Mouse (Mus musculus): ENCODE measurements around the gene Pex16. TPM values are rescaled to one million over a fixed set of nuclear protein-coding genes. Genes with fewer than 3 reads are reported as not detected.

Pex16 gene
- polyA plus RNA-seq, 1 experiment from 2014 or later = 25.0 TPM

GRCm38 (mm10) chr2:92382759-92383158, 8.3 kb downstream of the Pex16 start:
- Histone ChIP-seq H3K27ac (no peak overlapping the region), H3K27me3 (no peaks in the 10 kb centered on the region), H3K4me2 (replicated peaks) (no peak overlapping the region), H3K36me3 (peaks cover 97% of the 10 kb centered on the region), H3K9me3 (replicated peaks) (no peaks in the 10 kb centered on the region), H3K4me3 (no peak overlapping the region), H3K9ac (no peak overlapping the region), H3K4me1 (peaks cover 6% of the 10 kb centered on the region)
- ATAC-seq (ENCODE audit: low FRiP score) = no peak
- 92% methylated on average over 4 of the region's 4 CpGs for WGBS

DNA sequence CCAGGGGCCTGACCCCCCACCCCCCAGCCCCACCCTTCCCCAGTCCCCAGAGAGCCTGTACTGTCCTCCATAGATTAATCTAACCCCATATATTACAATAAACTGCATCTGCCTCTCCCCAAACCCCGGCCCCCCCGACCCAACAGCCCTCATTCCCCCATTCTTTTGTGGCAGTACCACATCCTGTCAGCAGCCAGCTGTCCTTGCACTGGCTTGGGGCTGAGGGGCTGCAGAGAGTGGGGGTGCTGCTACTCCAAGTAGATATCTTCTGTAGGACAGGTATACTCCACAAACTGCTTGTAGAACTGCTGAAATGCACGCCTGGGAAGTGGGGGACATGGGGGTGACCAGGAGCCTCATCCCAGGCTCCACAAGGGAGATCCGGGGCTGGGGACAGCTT, 9.6 kb downstream of the Pex16 start:
- 69% methylated on average over 4 of the region's 4 CpGs for WGBS
- H3K4me1 ChIP-seq = peaks cover 16% of the 10 kb centered on the region
- H3K9me3 ChIP-seq (replicated peaks) = no peaks in the 10 kb centered on the region
- no peak overlapping the region for H3K27ac ChIP-seq
- H3K9ac ChIP-seq = no peak overlapping the region
- peaks cover 86% of the 10 kb centered on the region for H3K36me3 ChIP-seq
- H3K27me3 ChIP-seq = no peaks in the 10 kb centered on the region
- no peak overlapping the region for H3K4me2 ChIP-seq (replicated peaks)
- no peak for ATAC-seq (ENCODE audit: low FRiP score)
- no peak overlapping the region for H3K4me3 ChIP-seq

GRCm38 (mm10) chr2:92385113-92386051, 10.9 kb downstream of the Pex16 start:
- ATAC-seq (ENCODE audit: low FRiP score) = no peak
- 85% methylated on average over 22 of the region's 22 CpGs for WGBS
- H3K4me2 ChIP-seq (replicated peaks) = no peak overlapping the region
- peaks cover 74% of the 10 kb centered on the region for H3K36me3 ChIP-seq
- H3K9ac ChIP-seq = no peak overlapping the region
- no peak overlapping the region for H3K4me3 ChIP-seq
- no peaks in the 10 kb centered on the region for H3K9me3 ChIP-seq (replicated peaks)
- H3K4me1 ChIP-seq = peaks cover 25% of the 10 kb centered on the region
- no peak overlapping the region for H3K27ac ChIP-seq
- no peaks in the 10 kb centered on the region for H3K27me3 ChIP-seq

DNA sequence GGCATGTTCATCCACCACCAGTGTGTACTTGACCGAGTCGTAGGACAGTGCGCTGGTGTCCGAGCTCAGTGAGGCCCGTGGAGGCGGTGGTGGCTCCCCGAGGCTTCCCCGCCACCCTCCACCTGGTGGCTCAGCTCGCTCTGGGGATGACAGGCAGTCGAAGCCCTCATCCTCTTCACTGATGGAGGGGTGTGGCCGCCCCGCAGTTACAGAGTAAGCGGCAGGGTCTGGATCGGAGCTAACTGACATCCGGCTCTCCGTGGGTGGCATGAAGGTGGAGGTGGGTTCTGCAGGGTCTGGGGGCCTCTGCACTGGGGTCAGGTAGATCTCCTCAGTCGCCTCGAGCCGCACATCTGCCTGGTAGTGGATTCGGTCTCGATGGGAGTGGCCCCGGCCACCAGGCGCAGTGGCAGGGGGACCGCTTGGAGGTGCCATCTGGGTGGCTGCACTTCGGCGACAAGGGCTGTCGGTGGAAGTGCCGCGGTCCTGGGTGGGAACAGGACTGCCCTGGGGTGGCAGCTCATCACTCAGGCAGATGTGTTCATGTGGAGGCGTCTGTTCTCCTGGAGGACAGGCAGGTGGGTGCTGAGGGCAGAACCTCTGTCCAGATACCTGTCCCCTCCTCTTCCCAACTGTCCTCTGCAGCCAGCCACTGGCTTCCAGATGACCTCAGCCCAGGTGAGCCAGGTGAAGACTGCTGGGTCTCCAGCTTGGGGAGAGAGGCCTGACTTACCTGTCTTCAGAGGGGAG, 12.5 kb downstream of the Pex16 start:
- peaks cover 42% of the 10 kb centered on the region for H3K4me1 ChIP-seq
- ATAC-seq (ENCODE audit: low FRiP score) = no peak
- no peak overlapping the region for H3K9ac ChIP-seq
- no peaks in the 10 kb centered on the region for H3K27me3 ChIP-seq
- H3K4me3 ChIP-seq = peak overlapping the region; percentile 77; the same call in 1 of the 2 replicates
- peak overlapping the region; percentile 92 for H3K4me2 ChIP-seq (replicated peaks)
- no peak overlapping the region for H3K27ac ChIP-seq
- peaks cover 57% of the 10 kb centered on the region for H3K36me3 ChIP-seq
- no peaks in the 10 kb centered on the region for H3K9me3 ChIP-seq (replicated peaks)
- 91% methylated on average over 30 of the region's 30 CpGs for WGBS

GRCm38 (mm10) chr2:92387646-92388045, 13.2 kb downstream of the Pex16 start:
- peak overlapping the region; percentile 85 for H3K9ac ChIP-seq
- H3K9me3 ChIP-seq (replicated peaks) = no peaks in the 10 kb centered on the region
- no peak overlapping the region for H3K27ac ChIP-seq
- peaks cover 48% of the 10 kb centered on the region for H3K4me1 ChIP-seq
- ATAC-seq (ENCODE audit: low FRiP score) = no peak
- no peaks in the 10 kb centered on the region for H3K27me3 ChIP-seq
- H3K4me3 ChIP-seq = peak overlapping the region; percentile 77
- peaks cover 51% of the 10 kb centered on the region for H3K36me3 ChIP-seq
- peak overlapping the region; percentile 92 for H3K4me2 ChIP-seq (replicated peaks)
- 71% methylated on average over 4 of the region's 4 CpGs for WGBS

DNA sequence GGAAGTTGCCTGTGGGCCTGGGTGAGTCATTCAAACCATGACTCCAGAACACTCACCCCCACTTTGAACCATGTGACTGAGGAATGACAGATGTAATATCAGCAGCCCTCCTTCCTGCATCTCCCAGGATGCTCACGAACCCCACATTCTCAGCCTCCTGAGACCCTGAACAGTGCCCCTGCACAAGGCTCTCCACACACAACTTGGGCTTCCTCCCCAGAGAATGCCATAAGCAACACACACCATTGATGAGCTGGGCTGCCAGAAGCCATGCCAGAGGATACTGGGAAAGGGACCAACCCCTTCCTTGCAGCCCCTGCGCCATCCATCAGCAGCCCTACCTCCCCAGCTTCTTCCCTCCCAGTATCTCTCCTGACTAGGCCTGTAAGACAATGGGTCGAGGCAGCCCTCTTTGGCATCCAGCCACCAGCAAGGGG, 13.6 kb downstream of the Pex16 start:
- H3K4me3 ChIP-seq = peak overlapping the region; percentile 77
- H3K27ac ChIP-seq = peak overlapping the region; percentile 86
- ATAC-seq (ENCODE audit: low FRiP score) = no peak
- H3K9ac ChIP-seq = peak overlapping the region; percentile 85
- H3K9me3 ChIP-seq (replicated peaks) = no peaks in the 10 kb centered on the region
- H3K4me1 ChIP-seq = peaks cover 53% of the 10 kb centered on the region
- peaks cover 46% of the 10 kb centered on the region for H3K36me3 ChIP-seq
- H3K4me2 ChIP-seq (replicated peaks) = peak overlapping the region; percentile 92
- 42% methylated on average over 3 of the region's 3 CpGs for WGBS
- H3K27me3 ChIP-seq = no peaks in the 10 kb centered on the region

GRCm38 (mm10) chr2:92388891-92389641, 14.6 kb downstream of the Pex16 start:
- Histone ChIP-seq H3K9me3 (replicated peaks) (no peaks in the 10 kb centered on the region), H3K9ac (peak overlapping the region; percentile 85), H3K27ac (peak overlapping the region; percentile 86), H3K27me3 (no peaks in the 10 kb centered on the region), H3K4me3 (peak overlapping the region; percentile 77), H3K4me1 (peaks cover 59% of the 10 kb centered on the region), H3K4me2 (replicated peaks) (peak overlapping the region; percentile 92), H3K36me3 (peaks cover 37% of the 10 kb centered on the region)
- under 1% methylated on average over 53 of the region's 62 CpGs for WGBS
- peak; percentile 94 for ATAC-seq (ENCODE audit: low FRiP score)

- 2% methylated on average over 10 of the region's 10 CpGs for WGBS
- peak overlapping the region; percentile 92 for H3K4me2 ChIP-seq (replicated peaks)
- peak overlapping the region; percentile 86 for H3K27ac ChIP-seq
- no peak overlapping the region for H3K9ac ChIP-seq
- H3K9me3 ChIP-seq (replicated peaks) = no peaks in the 10 kb centered on the region
- peaks cover 59% of the 10 kb centered on the region for H3K4me1 ChIP-seq
- peak overlapping the region; percentile 77 for H3K4me3 ChIP-seq
- peaks cover 31% of the 10 kb centered on the region for H3K36me3 ChIP-seq
- ATAC-seq (ENCODE audit: low FRiP score) = no peak; the same call in 1 of the 2 replicates
- no peaks in the 10 kb centered on the region for H3K27me3 ChIP-seq
These were observed 15.2 kb downstream of the Pex16 start for GRCm38 (mm10) chr2:92389645-92390044.

DNA sequence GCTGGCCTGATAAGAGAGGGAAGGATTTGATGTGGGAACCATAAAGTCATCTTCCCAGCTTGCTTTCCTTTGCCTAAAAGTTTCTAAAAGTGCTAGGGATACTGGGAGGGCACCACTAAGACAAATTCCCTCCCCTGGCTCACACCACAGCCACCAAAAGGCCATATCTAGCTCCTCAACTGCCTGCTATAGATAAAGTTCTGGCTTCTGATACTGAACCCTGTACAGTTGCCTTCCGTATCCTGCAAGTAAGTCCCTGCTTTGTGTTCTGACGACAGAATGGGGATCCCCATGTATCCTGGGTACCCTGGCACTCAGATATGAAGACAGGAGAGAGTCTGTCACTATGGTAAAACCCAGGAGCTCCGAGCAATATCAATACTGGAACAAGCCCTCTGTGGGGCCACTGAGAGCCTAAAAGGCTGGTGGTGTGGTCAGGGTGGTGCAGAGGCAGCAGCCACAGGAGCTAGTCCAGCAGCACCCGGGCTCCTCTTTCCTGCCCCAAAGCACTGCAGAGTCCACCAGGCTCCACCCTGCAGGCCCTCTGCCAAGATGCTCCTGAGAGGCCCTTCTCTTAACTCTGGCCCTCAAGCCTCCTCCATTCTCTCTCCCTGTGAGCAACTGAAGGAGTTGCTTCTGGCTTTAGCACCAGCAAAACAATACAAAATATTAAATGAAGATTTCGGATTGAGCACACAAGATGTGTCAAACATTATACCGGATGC, 15.9 kb downstream of the Pex16 start:
- Histone ChIP-seq H3K36me3 (peaks cover 24% of the 10 kb centered on the region), H3K4me1 (peaks cover 59% of the 10 kb centered on the region), H3K4me2 (replicated peaks) (peak overlapping the region; percentile 92), H3K4me3 (no peak overlapping the region), H3K27me3 (no peaks in the 10 kb centered on the region), H3K27ac (peak overlapping the region; percentile 86), H3K9me3 (replicated peaks) (no peaks in the 10 kb centered on the region), H3K9ac (peak overlapping the region; percentile 43; the same call in 1 of the 2 replicates)
- ATAC-seq (ENCODE audit: low FRiP score) = no peak
- 81% methylated on average over 6 of the region's 6 CpGs for WGBS

GRCm38 (mm10) chr2:92391116-92391515, 16.6 kb downstream of the Pex16 start:
- H3K4me1 ChIP-seq = peaks cover 59% of the 10 kb centered on the region
- H3K4me2 ChIP-seq (replicated peaks) = peak overlapping the region; percentile 67
- peak overlapping the region; percentile 71 for H3K9ac ChIP-seq
- WGBS = 88% methylated on average over 8 of the region's 8 CpGs
- peaks cover 16% of the 10 kb centered on the region for H3K36me3 ChIP-seq
- no peaks in the 10 kb centered on the region for H3K9me3 ChIP-seq (replicated peaks)
- ATAC-seq (ENCODE audit: low FRiP score) = no peak
- H3K27ac ChIP-seq = peak overlapping the region; percentile 94; the same call in 1 of the 2 replicates
- no peaks in the 10 kb centered on the region for H3K27me3 ChIP-seq
- H3K4me3 ChIP-seq = 0 out of 2 replicates have a peak overlapping the region, but pooled peaks have one; percentile 35

GRCm38 (mm10) chr2:92391703-92392317, 17.3 kb downstream of the Pex16 start:
- Histone ChIP-seq H3K9me3 (replicated peaks) (no peaks in the 10 kb centered on the region), H3K4me1 (peaks cover 59% of the 10 kb centered on the region), H3K27me3 (no peaks in the 10 kb centered on the region), H3K4me2 (replicated peaks) (peak overlapping the region; percentile 67), H3K9ac (peak overlapping the region; percentile 71), H3K4me3 (peak overlapping the region; percentile 35), H3K27ac (peak overlapping the region; percentile 94), H3K36me3 (peaks cover 10% of the 10 kb centered on the region)
- ATAC-seq (ENCODE audit: low FRiP score) = peak; percentile 0; the same call in 1 of the 2 replicates
- 19% methylated on average over 11 of the region's 11 CpGs for WGBS
